Mouse (Mus musculus): ENCODE measurements at regions not wholly inside any gene's neighbourhood (a gene's known extent, or its start where the extent isn't known, plus 50 kb on each side); places are given as distances from the start of the nearest gene placed in this dataset.

DNA sequence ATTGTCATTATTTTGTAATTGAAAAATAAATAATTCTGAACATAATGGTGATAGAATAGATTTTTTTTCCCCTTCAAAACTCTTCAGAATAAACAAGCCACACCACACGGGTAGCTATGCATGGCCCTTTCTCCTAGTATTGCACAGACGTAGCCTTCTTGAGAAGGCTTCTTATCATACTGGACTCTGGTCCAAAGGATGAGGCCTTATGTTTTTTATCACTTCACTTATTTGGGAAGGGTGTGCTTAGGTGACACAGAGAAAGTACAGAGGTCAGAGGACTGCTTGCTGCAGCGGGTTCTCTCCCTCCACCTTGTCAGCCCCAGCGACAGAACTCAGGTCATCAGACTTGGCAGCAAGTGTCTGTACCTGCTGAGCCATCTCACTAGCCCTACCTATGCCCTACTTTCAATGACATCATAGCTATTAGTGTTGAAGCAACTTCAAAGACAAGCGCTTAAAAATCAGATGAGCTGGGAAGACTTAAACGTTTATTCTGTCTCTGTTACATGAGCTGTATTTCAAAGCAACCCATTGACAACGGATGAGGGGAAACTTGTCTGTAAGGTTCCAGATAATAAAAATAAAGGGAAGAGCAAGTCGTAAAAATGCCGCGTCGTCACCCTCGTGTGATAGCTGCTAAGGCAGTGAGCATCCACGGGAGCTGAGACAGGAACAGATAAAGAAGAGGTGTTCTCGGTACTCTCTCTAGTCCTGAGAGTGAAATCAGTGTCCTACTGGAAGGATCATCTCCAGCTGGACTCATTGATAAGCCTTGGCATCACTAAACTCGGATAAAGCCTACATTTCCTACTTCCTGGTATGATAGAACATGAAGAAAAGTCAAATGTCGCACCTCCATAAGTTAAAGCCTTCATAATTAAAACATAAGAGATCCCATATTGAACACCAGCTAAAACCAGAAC, 226.2 kb downstream of the Sp3 start:
- Histone ChIP-seq H3K4me2 (replicated peaks; ENCODE audit: low read depth, low read length) (no peak overlapping the region), H3K36me3 (ENCODE audit: insufficient read depth, low read length) (no peaks in the 10 kb centered on the region), H3K9ac (replicated peaks; ENCODE audit: low read depth) (no peak overlapping the region), H3K27me3 (replicated peaks; ENCODE audit: insufficient read depth, low read length) (no peaks in the 10 kb centered on the region), H3K27ac (ENCODE audit: low read length) (no peak overlapping the region), H3K4me1 (ENCODE audit: insufficient read depth, low read depth, low read length) (0 out of 2 replicates have a peak, but pooled peaks cover 3% of the 10 kb centered on the region), H3K4me3 (ENCODE audit: low read depth, low read length) (no peak overlapping the region), H3K9me3 (ENCODE audit: low read length) (no peaks in the 10 kb centered on the region)
- DNase-seq (ENCODE audit: low spot score) = no peak
- TF ChIP-seq CTCF (IDR thresholded peaks at IDR 0.05) (no peak), EP300 (IDR thresholded peaks at IDR 0.05) (no peak)
- no peak for ATAC-seq
- 80% methylated on average over 16 of the region's 16 CpGs for WGBS

DNA sequence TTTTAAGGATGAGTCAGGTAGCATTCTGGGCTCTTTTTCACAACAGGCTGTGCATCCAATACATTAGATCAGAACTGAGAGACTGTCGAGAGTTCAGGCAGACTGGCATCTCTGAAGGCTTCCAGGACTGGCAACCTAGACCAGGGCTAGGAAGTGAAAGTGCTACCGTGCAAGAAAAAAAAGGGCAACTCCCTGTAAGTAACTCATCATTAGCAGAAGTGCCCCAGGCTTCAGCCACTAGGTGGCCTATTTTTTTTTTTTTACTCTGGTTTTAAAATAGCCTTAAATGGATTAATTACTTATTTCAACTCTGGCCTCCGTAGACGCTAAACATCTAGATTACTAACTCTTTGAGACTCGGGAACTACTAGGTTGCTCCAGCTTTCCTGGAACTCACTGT, 216.8 kb downstream of the Sp3 start:
- no peak for TF ChIP-seq CTCF (IDR thresholded peaks at IDR 0.05)
- TF ChIP-seq EP300 (IDR thresholded peaks at IDR 0.05) = no peak
- 87% methylated on average over 5 of the region's 5 CpGs for WGBS
- ATAC-seq (no peak), DNase-seq (ENCODE audit: low spot score) (no peak)
- Histone ChIP-seq H3K4me3 (ENCODE audit: low read depth, low read length) (no peak overlapping the region), H3K36me3 (ENCODE audit: insufficient read depth, low read length) (no peaks in the 10 kb centered on the region), H3K27ac (ENCODE audit: low read length) (no peak overlapping the region), H3K4me2 (replicated peaks; ENCODE audit: low read depth, low read length) (no peak overlapping the region), H3K4me1 (ENCODE audit: insufficient read depth, low read depth, low read length) (no peaks in the 10 kb centered on the region), H3K9me3 (ENCODE audit: low read length) (no peaks in the 10 kb centered on the region), H3K27me3 (replicated peaks; ENCODE audit: insufficient read depth, low read length) (no peaks in the 10 kb centered on the region), H3K9ac (replicated peaks; ENCODE audit: low read depth) (no peak overlapping the region)

DNA sequence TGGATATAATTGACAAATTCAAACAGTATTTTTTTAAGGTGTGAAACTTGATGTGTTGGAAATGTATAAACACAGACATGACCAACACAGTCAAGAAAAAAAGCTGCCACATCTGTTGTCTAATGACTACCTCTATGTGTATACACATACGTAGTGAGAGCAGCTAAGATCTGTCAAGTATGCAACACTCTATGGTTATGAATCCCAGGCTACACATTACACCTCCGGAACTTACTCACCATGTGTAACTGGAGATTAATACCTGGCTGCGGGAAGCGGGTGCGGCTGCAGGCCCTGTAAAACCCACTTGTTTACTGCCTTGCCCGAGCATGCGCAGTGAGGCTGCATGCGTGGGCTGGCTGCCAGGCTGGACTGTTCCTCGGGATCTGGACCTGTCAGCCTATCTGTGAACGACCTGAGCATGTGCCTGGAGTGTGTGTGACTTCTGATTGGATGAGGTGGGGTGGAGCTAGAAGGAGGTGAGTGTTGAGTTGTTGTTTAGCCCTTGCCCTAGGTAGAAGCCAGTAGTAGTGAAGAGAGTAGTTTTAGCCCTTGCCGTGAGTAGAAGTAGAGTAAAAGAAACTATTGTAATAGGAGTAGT, 211.1 kb downstream of the Sp3 start:
- no peak for TF ChIP-seq CTCF (IDR thresholded peaks at IDR 0.05)
- no peak for TF ChIP-seq EP300 (IDR thresholded peaks at IDR 0.05)
- no peak for DNase-seq (ENCODE audit: low spot score)
- H3K27ac ChIP-seq (ENCODE audit: low read length) = no peak overlapping the region
- no peak overlapping the region for H3K4me2 ChIP-seq (replicated peaks; ENCODE audit: low read depth, low read length)
- no peaks in the 10 kb centered on the region for H3K27me3 ChIP-seq (replicated peaks; ENCODE audit: insufficient read depth, low read length)
- H3K9ac ChIP-seq (replicated peaks; ENCODE audit: low read depth) = no peak overlapping the region
- H3K9me3 ChIP-seq (ENCODE audit: low read length) = no peaks in the 10 kb centered on the region
- H3K4me3 ChIP-seq (ENCODE audit: low read depth, low read length) = no peak overlapping the region
- no peaks in the 10 kb centered on the region for H3K4me1 ChIP-seq (ENCODE audit: insufficient read depth, low read depth, low read length)
- H3K36me3 ChIP-seq (ENCODE audit: insufficient read depth, low read length) = no peaks in the 10 kb centered on the region
- WGBS = 64% methylated on average over 11 of the region's 11 CpGs
- no peak for ATAC-seq

DNA sequence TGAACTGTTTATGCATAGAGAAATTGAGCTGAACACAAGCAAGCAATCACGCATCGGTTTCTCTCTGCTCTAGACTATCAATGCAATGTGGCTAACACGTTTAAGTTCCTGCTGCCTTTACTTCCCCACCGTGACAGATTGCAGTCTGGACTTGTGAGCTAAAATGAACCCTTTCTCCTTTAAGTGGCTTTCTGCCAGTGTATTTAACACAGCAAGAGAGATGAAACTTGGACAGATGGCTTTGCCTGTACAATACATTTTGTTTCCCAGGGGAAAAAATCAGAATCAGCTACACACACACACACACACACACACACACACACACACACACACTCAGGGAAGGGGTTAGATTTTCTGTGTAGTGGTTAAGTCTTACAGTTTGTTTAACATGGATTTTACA, 206.8 kb downstream of the Sp3 start:
- no peak overlapping the region for H3K4me2 ChIP-seq (replicated peaks; ENCODE audit: low read depth, low read length)
- H3K27me3 ChIP-seq (replicated peaks; ENCODE audit: insufficient read depth, low read length) = no peaks in the 10 kb centered on the region
- H3K4me3 ChIP-seq (ENCODE audit: low read depth, low read length) = no peak overlapping the region
- no peak for ATAC-seq
- H3K27ac ChIP-seq (ENCODE audit: low read length) = no peak overlapping the region
- H3K9me3 ChIP-seq (ENCODE audit: low read length) = no peaks in the 10 kb centered on the region
- H3K4me1 ChIP-seq (ENCODE audit: insufficient read depth, low read depth, low read length) = no peaks in the 10 kb centered on the region
- H3K9ac ChIP-seq (replicated peaks; ENCODE audit: low read depth) = no peak overlapping the region
- DNase-seq (ENCODE audit: low spot score) = no peak
- 79% methylated on average over 4 of the region's 4 CpGs for WGBS
- H3K36me3 ChIP-seq (ENCODE audit: insufficient read depth, low read length) = no peaks in the 10 kb centered on the region
- TF ChIP-seq EP300 (IDR thresholded peaks at IDR 0.05) (no peak), CTCF (IDR thresholded peaks at IDR 0.05) (no peak)

DNA sequence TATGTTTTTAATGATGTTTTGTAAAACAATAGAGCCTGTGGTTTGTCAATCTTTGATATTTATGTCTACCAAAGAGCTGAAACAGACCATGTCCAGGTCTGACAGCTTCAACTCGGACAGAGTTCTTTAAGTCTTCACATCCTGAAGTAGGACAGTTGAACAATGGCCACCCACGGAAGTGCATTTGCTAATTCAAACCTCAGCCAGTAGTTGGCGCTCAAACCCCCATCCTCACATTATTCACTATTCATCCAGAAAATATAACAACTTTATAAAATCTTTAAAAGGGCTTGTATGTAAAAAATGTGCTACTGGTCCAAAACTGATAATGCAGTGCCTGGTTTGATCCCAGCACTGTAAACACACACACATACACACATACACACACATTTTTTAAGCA, 202.9 kb downstream of the Sp3 start:
- H3K27ac ChIP-seq (ENCODE audit: low read length) = no peak overlapping the region
- H3K4me1 ChIP-seq (ENCODE audit: insufficient read depth, low read depth, low read length) = no peaks in the 10 kb centered on the region
- H3K4me3 ChIP-seq (ENCODE audit: low read depth, low read length) = no peak overlapping the region
- TF ChIP-seq EP300 (IDR thresholded peaks at IDR 0.05) (no peak), CTCF (IDR thresholded peaks at IDR 0.05) (peak; percentile 61)
- WGBS = 54% methylated on average over 3 of the region's 3 CpGs
- H3K9ac ChIP-seq (replicated peaks; ENCODE audit: low read depth) = no peak overlapping the region
- H3K27me3 ChIP-seq (replicated peaks; ENCODE audit: insufficient read depth, low read length) = no peaks in the 10 kb centered on the region
- H3K9me3 ChIP-seq (ENCODE audit: low read length) = no peaks in the 10 kb centered on the region
- no peaks in the 10 kb centered on the region for H3K36me3 ChIP-seq (ENCODE audit: insufficient read depth, low read length)
- H3K4me2 ChIP-seq (replicated peaks; ENCODE audit: low read depth, low read length) = no peak overlapping the region
- peak; percentile 10 for DNase-seq (ENCODE audit: low spot score)
- no peak for ATAC-seq

DNA sequence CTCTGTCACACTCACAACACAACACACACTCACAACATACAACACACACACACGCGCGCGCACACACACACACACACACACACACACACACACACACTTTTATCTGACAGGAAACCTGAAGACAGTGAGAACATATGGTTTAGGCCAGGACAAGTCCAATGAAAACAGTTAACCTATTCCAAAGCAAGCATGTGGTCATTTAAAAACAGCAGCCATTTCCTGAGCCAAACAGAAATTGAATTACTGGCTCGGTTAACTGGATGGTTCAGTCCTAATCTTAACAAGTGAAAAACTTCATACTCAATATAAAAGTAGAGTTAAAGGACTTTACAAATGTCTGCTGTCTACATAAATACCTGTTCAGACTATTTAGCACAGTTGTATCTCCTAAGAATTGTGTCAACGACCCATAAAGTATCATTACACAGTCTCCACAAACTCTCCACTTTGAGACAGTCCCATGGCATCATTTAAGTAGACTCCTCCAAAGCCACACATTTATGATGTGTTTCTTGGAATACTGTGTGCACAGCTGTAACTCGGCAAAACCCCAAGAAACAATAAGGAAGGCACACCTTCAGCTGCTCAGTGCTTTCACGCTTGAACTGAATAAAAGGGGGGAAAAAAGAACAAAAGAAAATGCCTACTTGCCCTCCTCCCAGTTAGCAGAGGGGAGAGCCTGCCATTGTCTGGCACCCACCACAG, 202.3 kb downstream of the Sp3 start:
- no peak overlapping the region for H3K27ac ChIP-seq (ENCODE audit: low read length)
- DNase-seq (ENCODE audit: low spot score) (no peak), ATAC-seq (no peak)
- TF ChIP-seq CTCF (IDR thresholded peaks at IDR 0.05) = no peak
- no peak for TF ChIP-seq EP300 (IDR thresholded peaks at IDR 0.05)
- no peaks in the 10 kb centered on the region for H3K27me3 ChIP-seq (replicated peaks; ENCODE audit: insufficient read depth, low read length)
- no peaks in the 10 kb centered on the region for H3K4me1 ChIP-seq (ENCODE audit: insufficient read depth, low read depth, low read length)
- WGBS = 79% methylated on average over 8 of the region's 8 CpGs
- H3K36me3 ChIP-seq (ENCODE audit: insufficient read depth, low read length) = no peaks in the 10 kb centered on the region
- no peak overlapping the region for H3K4me3 ChIP-seq (ENCODE audit: low read depth, low read length)
- no peak overlapping the region for H3K9ac ChIP-seq (replicated peaks; ENCODE audit: low read depth)
- no peak overlapping the region for H3K4me2 ChIP-seq (replicated peaks; ENCODE audit: low read depth, low read length)
- H3K9me3 ChIP-seq (ENCODE audit: low read length) = no peaks in the 10 kb centered on the region
